Mouse (Mus musculus): ENCODE measurements around the gene Ptgs1.

GRCm38 (mm10) chr2:36214425-36214824, 15.8 kb upstream of the Ptgs1 start:
- peak; percentile 65 for TF ChIP-seq CTCF (conservative IDR thresholded peaks at IDR 0.05; ENCODE audit: insufficient read depth, insufficient read length, low read depth, low read length)
- no peak for TF ChIP-seq POLR2A (IDR thresholded peaks at IDR 0.05; ENCODE audit: low read depth, low read length)
